Mouse (Mus musculus) c-Kit-negative CD71-positive TER-119-positive erythroid progenitor cells, embryonic 14.5 days (primary cell): ENCODE data around the gene Tmprss6.

Source experiments
- DNase-seq: peaks from one replicate; pipeline ENCODE4 v3.0.0-alpha.2; 2013; ENCODE audit warnings: low read depth, low spot score

Gene Tmprss6

DNA sequence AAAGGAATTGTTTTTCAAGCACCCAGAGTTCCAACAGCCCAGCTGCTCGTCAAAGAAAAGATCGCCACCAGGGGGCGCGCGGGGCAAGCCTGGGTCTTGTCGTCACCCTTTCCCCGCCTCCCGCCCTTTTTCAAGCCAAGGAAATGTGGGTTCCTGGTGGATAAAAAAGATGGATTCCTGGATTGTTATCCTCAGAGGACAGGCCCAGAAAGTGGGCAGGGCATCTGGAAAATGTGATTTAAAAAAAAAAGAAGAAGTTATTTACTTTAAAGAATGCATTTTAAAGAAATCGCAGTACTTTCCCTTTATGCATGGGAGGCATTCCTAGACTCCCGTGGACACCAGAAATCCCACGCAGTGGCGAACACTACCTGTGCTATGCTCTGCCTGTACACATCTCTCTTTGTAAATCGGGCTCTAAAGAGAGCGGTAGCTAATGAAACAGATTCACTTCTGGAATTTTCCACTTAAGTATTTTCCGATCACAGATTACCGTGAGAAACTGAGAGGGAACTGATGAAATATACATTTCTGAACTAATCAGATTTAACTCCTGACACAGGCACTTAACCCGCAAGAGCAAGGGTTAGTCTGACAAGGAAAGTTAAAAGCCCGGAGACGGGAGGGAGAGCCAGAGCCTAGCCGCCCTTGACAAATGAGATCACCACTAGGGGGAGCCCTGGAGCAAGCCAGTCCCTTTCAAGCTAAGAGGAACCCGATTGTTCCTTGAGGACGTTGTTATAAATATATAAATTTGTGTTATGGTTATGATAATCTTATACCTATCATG, 20.5 kb downstream of the Tmprss6 start:
- peak; percentile 79 for DNase-seq

GRCm38 (mm10) chr15:78447121-78447520, 21.3 kb downstream of the Tmprss6 start:
- no peak for DNase-seq

DNA sequence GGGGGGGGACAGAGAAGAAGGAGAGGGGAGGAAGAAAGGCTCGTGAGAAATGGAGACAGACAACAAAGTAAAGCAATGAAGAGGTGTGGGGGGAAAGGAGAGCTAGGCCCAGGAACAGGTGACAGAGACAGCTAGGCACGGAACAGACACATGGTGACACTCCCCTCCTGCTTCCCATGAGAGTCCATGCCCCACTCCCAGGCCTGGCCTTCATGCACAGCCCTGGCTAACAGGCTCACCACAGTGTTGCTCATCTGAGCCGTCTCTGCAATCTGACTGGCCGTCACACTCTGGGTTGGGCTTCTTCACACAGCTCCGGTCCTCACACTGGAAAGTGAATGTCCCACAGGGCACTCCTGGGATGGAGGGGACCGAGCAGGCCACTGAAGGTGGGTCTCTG, 24.6 kb downstream of the Tmprss6 start:
- no peak for DNase-seq

- no peak for DNase-seq
These were observed 26.2 kb downstream of the Tmprss6 start for GRCm38 (mm10) chr15:78442231-78442630.

GRCm38 (mm10) chr15:78438973-78439372, 29.5 kb downstream of the Tmprss6 start:
- no peak for DNase-seq

GRCm38 (mm10) chr15:78438505-78438904, 29.9 kb downstream of the Tmprss6 start:
- no peak for DNase-seq

GRCm38 (mm10) chr15:78438018-78438394, 30.4 kb downstream of the Tmprss6 start:
- DNase-seq, result no peak

- no peak for DNase-seq
These were observed 31.0 kb downstream of the Tmprss6 start for GRCm38 (mm10) chr15:78437237-78438017.

DNA sequence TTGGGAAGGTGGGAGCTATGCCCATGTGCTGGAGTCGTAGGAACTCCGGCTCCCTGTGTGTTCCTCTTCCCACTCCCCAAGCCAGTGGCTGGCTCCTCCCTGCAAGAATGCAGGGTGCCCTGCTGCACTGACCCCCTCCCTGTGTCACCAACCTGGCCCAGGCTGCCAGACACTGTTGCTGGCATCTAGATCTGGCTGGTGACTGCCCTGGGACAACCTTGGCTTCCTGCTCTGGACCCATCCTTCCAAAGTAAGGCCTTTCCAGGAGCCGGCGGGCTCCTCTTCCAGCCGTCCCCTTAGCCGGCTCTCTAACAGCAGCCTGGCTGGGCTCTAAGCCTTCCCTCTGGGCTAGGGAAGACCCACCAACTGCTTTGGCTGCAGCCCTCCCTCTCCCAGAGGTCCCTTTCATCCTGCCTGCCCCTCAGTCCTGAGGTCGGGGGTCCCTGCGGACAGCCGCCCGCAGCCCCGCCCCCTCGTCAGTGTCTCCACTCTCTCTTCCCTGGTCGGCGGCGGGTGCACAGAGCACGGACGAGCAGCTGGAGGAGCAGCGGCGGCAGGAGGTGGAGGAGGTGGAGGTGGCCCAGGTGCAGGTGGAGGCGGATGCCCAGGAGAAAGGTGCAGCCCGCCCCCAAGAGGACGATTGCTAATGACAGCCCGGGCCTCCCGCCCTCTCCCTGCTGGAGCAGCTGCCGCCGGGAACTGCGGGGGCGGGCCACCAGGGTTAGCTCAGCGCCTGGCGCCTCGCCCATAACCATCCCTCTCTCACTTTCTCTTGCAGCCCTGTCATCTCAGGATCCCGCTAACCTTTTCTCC, 31.8 kb downstream of the Tmprss6 start:
- no peak for DNase-seq

DNA sequence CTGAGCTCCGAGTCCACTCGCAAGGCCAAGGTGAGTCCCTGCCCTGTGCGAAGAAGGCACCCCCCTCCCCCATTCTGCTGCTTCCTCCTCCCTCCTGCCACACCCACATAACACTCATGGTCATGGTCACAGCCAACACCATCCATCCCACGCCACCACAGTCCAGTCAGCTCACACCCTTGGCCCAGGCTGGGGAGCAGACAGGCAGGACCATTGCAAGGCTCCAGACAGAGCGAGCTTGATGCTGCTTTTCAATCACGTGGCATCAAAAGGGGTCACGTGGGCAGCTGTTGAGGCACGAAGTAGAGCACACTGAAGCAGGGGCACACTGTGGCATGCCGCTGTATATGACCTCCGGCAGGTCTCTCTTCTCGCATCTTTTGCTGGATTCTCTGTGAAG, 32.8 kb downstream of the Tmprss6 start:
- DNase-seq, result no peak

DNA sequence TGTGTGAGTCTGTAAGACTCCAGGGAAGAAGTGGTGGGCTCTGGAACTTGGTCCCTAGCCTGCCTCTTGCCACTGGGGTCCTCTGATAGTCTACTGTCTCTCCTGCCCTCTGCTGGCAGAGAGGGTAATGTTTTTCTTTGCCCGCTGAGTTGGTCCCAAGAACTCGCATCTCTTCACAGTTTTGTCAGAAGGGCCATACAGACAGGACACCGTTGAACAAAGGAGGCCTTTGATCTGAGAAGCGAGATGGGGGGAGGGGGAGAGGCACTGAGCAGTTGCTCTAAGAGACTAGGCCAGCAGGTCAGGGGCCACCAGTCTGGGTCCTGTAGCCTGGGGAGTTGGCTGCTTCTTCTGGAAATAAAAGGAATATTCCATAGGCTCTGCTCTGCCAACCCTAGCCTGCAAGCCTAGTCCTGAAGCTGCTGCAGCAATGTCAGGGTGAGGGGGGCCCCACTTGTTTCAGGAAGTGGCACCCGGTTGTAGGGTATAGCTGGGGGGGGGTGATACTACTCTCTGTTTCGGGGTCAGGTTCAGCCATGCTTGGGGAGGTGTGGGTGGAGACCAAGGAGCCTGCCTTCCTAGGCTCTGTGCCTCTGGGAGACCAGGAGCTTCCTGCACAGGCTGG, 33.4 kb downstream of the Tmprss6 start:
- no peak for DNase-seq

- no peak for DNase-seq
These were observed 36.8 kb downstream of the Tmprss6 start for GRCm38 (mm10) chr15:78431541-78432121.

GRCm38 (mm10) chr15:78430874-78431273, 37.6 kb downstream of the Tmprss6 start:
- no peak for DNase-seq

DNA sequence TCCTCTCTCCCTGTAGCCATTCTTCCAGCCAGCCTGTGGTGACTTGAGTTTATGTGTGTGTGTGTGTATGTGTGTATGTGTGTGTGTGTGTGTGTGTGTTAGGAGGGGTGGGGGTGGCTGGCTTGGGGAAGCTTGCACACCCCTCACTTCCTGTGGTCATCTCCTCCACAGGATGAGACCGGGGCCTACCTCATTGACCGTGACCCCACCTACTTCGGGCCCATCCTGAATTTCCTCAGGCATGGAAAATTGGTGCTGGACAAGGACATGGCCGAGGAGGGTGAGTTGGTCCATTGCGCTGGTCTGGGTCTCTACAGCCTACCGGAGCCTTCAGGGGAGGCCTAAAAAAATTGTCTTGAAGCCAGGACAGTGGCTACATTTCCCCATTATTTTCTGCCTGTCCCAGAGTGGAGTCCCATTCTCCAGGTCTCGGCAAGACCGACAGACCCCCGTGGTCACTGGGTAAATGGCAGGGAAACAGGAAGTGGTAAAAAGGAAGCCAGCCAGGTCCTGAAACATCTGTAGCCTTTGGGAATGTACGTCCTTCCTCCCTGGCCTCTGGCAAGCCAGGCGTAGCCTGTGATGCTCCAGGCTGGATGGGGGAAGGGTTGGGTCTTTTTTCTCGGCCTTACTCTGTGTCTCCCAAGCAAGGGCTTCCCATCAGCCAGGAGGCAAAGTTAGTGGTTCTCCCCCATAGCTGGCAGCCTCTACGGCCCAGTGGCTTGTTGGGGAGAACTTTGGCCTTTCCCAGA, 38.4 kb downstream of the Tmprss6 start:
- DNase-seq, result no peak

GRCm38 (mm10) chr15:78429139-78429459, 39.3 kb downstream of the Tmprss6 start:
- DNase-seq, result no peak

DNA sequence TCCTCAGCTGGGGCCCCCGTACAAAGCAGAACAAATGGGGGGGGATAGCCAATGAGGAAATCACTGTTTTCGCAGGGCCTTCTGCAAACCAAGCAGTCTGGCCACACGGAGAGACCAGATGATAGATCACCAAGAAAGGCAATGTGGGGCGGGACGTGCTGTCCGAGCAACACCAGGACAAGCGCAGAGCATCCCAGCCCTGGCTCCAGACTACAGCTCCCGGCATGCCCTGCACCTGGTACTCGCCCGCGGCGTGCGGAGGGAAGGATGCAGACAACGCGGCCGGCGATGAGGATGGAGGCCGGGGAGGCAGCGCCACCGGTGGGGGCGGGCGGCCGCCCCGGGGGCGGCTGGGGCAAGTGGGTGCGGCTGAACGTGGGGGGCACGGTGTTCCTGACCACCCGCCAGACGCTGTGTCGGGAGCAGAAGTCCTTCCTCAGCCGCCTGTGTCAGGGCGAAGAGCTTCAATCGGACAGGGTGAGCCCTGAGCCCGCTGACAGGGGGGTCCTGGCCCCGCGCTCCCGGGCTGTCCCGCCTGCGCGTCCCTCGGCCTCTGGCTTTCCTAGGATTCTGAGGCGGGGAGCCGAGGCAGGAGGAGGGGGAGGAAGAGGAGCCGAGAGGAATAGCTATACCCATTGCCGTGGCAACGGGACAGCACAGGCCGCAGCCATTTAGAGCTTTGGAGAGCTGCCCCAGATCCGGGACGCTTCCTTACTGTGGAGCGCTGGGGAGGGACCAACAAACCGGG, 39.9 kb downstream of the Tmprss6 start, which contains the start of gene Kctd17:
TSS of gene Kctd17 (plus strand) at position 174 of the 748 bp plus-strand sequence.
- no peak for DNase-seq

DNA sequence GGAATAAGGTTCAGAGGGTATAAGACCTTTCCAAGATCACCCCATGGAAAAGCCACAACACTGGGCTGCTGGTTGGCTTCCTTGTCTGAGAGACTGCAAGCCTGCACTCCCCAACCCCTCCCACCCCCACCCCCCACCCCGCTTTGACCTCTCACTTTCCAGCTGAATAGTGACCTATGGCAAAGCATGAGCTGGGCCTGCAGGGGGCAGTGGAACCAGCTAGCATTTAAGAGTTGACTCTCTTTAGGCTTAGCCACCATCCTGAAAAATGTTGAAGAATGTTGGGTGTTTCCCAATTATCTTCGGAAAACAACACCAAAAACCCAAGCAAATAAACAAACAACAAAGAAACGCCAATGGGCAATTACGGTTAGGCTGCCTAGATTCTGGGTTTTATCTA, 43.2 kb downstream of the Tmprss6 start:
- no peak for DNase-seq

DNA sequence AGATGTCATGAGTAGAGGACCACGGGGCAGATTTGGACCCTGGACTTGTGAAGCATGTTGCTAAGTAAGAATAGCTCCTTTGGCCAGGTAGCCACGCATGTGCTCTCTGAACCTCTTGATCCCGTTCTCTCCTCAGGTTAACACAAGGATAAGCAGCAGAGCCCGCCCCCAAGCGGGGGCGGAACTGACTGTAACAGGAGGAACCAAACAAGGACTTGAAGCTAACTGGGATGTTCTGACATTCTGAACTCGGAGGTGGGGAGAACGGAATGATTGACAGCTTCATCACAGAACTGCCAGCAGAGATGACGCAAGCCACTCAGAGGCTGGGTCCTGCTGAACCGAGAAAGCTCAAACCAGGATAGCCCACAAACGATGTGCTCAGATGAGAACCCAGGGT, 43.9 kb downstream of the Tmprss6 start:
- no peak for DNase-seq

GRCm38 (mm10) chr15:78422046-78422956, 46.1 kb downstream of the Tmprss6 start:
- peak; percentile 76 for DNase-seq
